Mouse (Mus musculus) ES-E14 (cell line): ENCODE results near the gene Zfp969. TPM values are rescaled to one million over a fixed set of nuclear protein-coding genes. Genes with fewer than 3 reads are reported as not detected.
"Not testable (repeated sequence)": the region's sequence is repeated elsewhere in the genome, so short reads cannot be mapped to it uniquely, and the experiment has no call there.

Experiments used
- DNase-seq: peaks from one replicate; pipeline ENCODE4 v3.0.0-alpha.2; 2013; ENCODE audit warnings: low read depth, low spot score
- H3K27ac ChIP-seq: 2 replicates; pipeline ENCODE4 v1.5.1; 2012; ENCODE audit warnings: low read depth, mild to moderate bottlenecking, low read length, moderate library complexity, mixed read lengths; ENCODE audit not compliant: poor library complexity, insufficient read depth, severe bottlenecking
- H3K36me3 ChIP-seq: 2 replicates; pipeline ENCODE4 v1.6.1; 2012; ENCODE audit warnings: mild to moderate bottlenecking, low read length, moderate library complexity, mixed read lengths; ENCODE audit not compliant: control insufficient read depth, poor library complexity, insufficient read depth, severe bottlenecking
- H3K4me1 ChIP-seq, 2 experiments: fragments of 150-350 bp in 1 of 2; sonication (generic) in 1 of 2; 2 replicates each; pipeline ENCODE4 v1.6.1; 2012; ENCODE audit warnings: low read length in 2 of 2, mild to moderate bottlenecking in 1 of 2, mixed read lengths in 1 of 2; ENCODE audit not compliant: control insufficient read depth in 2 of 2, insufficient read depth in 2 of 2, poor library complexity in 1 of 2
- H3K4me3 ChIP-seq, 2 experiments: fragments of 150-350 bp in 1 of 2; sonication (generic) in 1 of 2; 2 replicates each; pipeline ENCODE4 v1.5.1; 2012; ENCODE audit warnings: low read length in 2 of 2, low read depth in 1 of 2, mild to moderate bottlenecking in 1 of 2, mixed read lengths in 1 of 2; ENCODE audit not compliant: insufficient read depth in 1 of 2, poor library complexity in 1 of 2, severe bottlenecking in 1 of 2
- H3K9ac ChIP-seq: 2 replicates; pipeline ENCODE4 v1.6.1; 2012; ENCODE audit warnings: low read depth, mild to moderate bottlenecking, low read length, mixed read lengths; ENCODE audit not compliant: poor library complexity, insufficient read depth, severe bottlenecking
- H3K9me3 ChIP-seq: fragments of 150-350 bp; sonication (generic); 2 replicates; pipeline ENCODE4 v1.6.1; 2012; ENCODE audit warnings: low read depth, mild to moderate bottlenecking, low read length; ENCODE audit not compliant: control insufficient read depth, insufficient read depth
- in situ Hi-C, 2 experiments: fragments of 600-800 bp; cut with MboI; formaldehyde crosslinking; loops; one replicate each; pipeline ENCODE4 v1.15.1; 2025; ENCODE audit warnings: low sequenced_read_pairs in 2 of 2, inconsistent platforms in 1 of 2; ENCODE audit not compliant: unreplicated experiment in 2 of 2
- total RNA-seq: library from RNA; depleted of rRNA; stranded (reverse); fragments of 300-350 nt; gene quantifications from 2 replicates; pipeline ENCODE4 v1.2.3, GENCODE M21; 2012; rRNA removed

Gene Zfp969
- not detected in 2 replicates for total RNA-seq

GRCm38 (mm10) chr2:175703546-175703945, at the start of gene Zfp969:
Gene Zfp969, minus strand, starts transcription at chr2:175703646.
- in situ Hi-C loops, result not testable (repeated sequence)

GRCm38 (mm10) chr2:175741237-175741636, 37.8 kb upstream of the Zfp969 start, which contains the start of gene Gm2007:
Gene Gm2007, plus strand, starts transcription at chr2:175741537.
- H3K27ac ChIP-seq, H3K9ac ChIP-seq, H3K4me3 ChIP-seq, H3K9me3 ChIP-seq, DNase-seq, H3K4me1 ChIP-seq, in situ Hi-C loops, H3K36me3 ChIP-seq: not testable (repeated sequence)

More at GRCm38 (mm10) chr2:175703546-175703945, at the start of gene Zfp969:
- not testable (repeated sequence) for DNase-seq, H3K9ac ChIP-seq, H3K4me3 ChIP-seq, H3K4me1 ChIP-seq, H3K27ac ChIP-seq, H3K36me3 ChIP-seq, H3K9me3 ChIP-seq

- H3K36me3 ChIP-seq, in situ Hi-C loops, H3K27ac ChIP-seq: not testable (repeated sequence)
These were observed 59.8 kb downstream of the Zfp969 start, which contains the start of gene Gm11007 for GRCm38 (mm10) chr2:175643678-175644077. Gene Gm11007, plus strand, starts transcription at chr2:175643978.

More at GRCm38 (mm10) chr2:175643678-175644077, 59.8 kb downstream of the Zfp969 start, which contains the start of gene Gm11007:
- H3K9me3 ChIP-seq, H3K9ac ChIP-seq, DNase-seq, H3K4me3 ChIP-seq, H3K4me1 ChIP-seq: not testable (repeated sequence)

Other genes starting within 250 kb of the Zfp969 start
- gene Zfp965, start 233.7 kb downstream of the Zfp969 start, total RNA-seq, result 2.8 and 9.2 TPM in 2 replicates
- not detected in 2 replicates for gene Gm11007, start 59.7 kb downstream of the Zfp969 start, total RNA-seq
- not detected in 2 replicates for gene Gm2007, start 37.9 kb upstream of the Zfp969 start, total RNA-seq
- gene Gm14288, start 97.4 kb upstream of the Zfp969 start, total RNA-seq, result 13.7 and 14.3 TPM in 2 replicates
- 7.0 and 11.1 TPM in 2 replicates for gene Gm6710, start 165.6 kb upstream of the Zfp969 start, total RNA-seq
- gene Zfp966, start 227.5 kb upstream of the Zfp969 start, total RNA-seq, result 28.4 and 34.6 TPM in 2 replicates